Mouse (Mus musculus): ENCODE results near the gene Bbs9.

The Bbs9 gene

DNA sequence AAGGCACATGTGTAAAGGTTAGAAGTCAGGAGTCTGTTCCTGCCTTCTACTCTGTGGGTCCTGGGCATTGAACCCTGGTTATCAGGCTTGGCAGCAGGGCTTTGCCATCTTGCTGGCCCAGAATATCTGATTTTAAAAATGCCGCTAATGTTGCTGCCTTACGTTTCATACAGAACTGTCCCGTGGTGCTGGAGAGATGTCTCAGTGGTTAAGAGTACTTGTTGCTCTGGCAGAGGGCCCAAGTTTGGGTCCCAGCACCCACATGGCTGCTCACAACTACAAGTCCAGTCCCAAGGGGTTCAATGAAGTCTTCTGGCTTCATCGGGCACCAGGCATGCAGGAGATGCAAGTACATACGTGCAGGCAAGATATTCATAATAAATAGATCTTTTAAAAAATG lies 9.3 kb upstream of the Bbs9 start:
- in situ Hi-C loops (cut with MboI; ENCODE audit: low pct_unique_long_range_greater_than_20kb in 1 of 2, low sequenced_read_pairs in 2 of 2, unreplicated experiment in 1 of 2), result no loop called here

DNA sequence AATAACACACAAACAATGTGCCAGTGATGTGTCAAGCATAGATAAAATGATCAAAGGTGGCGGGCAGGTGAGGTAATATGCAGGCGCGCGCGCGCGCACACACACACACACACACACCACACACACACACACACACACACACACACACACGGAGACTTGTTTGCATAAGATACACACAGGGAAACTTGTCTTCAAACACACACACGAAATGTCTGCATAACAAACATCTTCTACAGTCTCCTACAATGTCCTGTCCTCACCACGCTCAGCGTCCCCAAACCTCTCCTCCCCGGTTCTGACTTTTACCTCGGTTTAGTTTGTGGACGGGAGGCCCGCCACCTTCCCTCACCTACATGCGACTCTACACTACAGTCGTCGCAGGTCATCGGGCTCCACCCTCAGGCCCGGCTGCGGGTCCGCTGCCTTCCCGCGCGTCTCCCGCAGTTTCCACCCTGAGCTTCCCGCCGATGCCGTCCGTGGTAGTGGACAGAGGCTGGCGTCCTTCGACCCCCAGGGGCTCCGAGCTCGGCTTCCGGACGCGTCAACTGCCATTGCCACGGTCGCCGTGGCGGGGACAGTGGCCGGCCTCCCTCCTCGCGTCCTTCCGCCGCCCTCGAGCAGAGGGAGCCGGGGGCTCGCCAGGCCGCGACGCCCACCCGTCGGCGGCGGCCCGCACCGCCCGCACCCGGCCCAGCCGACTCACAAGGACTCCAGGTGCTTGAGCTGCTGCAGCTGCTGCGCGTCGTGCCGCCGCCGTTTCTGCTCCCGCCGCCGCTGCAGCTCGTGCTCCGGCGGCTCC lies 7.9 kb upstream of the Bbs9 start:
- in situ Hi-C loops (cut with MboI; ENCODE audit: low pct_unique_long_range_greater_than_20kb in 1 of 2, low sequenced_read_pairs in 2 of 2, unreplicated experiment in 1 of 2), result no loop called here

- in situ Hi-C loops (cut with MboI; ENCODE audit: low pct_unique_long_range_greater_than_20kb in 1 of 2, low sequenced_read_pairs in 2 of 2, unreplicated experiment in 1 of 2), result no loop called here
Measured at GRCm38 (mm10) chr9:22468170-22468898, 7.2 kb upstream of the Bbs9 start.

DNA sequence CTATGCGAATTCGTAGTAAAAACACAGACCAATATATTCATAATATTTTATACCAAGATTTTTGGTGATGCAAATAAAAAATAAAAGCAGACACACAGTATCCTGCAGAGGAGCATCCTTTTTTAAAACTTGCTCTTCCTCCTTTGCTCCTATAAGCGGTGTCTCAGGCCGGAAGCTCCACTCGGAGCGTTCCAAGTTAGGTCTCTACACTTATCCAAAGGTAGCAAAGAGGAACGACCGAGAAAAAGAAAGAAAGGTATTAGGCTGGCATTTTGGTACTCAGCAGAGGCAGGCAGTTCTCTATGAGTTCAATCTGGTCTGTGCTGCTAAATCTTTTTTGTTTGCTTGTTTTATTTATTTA lies 6.6 kb upstream of the Bbs9 start:
- in situ Hi-C loops (cut with MboI; ENCODE audit: low pct_unique_long_range_greater_than_20kb in 1 of 2, low sequenced_read_pairs in 2 of 2, unreplicated experiment in 1 of 2), result no loop called here

DNA sequence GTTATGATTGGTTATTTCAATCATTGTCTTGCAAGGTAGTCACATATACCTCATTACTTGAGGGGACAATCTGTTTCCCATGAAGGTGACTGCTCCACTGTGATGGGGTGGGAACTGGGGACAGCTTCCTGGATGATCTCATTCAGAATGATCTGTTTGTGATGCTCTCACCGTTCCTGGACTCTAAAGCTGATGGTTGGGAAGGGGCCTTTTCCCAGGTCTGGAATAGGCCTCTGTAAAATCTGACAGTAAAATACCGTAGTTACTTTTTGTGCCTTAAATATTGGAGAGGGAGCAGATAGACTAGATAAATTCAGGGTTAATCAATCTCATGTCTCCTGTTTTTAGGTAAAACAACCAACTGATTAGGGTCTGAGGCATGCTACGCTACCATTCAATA lies 5.9 kb upstream of the Bbs9 start, which contains the start of gene Rp9:
Gene Rp9 (minus strand): TSS at position 101 of the 400 bp plus-strand sequence.
- in situ Hi-C loops (cut with MboI; ENCODE audit: low pct_unique_long_range_greater_than_20kb in 1 of 2, low sequenced_read_pairs in 2 of 2, unreplicated experiment in 1 of 2), result no loop called here

GRCm38 (mm10) chr9:22476265-22476664 lies 750 bp downstream of the Bbs9 start:
- in situ Hi-C loops (cut with MboI; ENCODE audit: low pct_unique_long_range_greater_than_20kb in 1 of 2, low sequenced_read_pairs in 2 of 2, unreplicated experiment in 1 of 2), result no loop called here

DNA sequence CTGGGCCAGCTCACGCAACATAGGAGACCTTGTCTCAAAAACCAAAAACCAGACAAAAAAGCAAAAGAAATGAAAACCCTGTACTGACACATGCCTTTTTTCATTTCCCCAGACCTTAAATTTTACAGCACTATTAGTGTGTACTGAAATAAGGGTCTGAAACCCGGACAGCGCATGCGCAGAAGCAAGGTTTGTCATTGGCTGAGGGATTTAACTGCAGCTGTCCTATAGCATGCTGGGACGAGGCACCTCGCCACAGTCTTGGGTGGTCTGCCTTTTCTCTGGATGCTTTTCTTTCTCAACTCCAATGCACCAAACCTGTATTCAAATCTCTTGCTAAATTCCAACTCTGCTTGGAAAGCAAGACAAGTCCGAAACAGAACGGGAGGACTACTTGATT lies 3.4 kb downstream of the Bbs9 start:
- in situ Hi-C loops (cut with MboI; ENCODE audit: low pct_unique_long_range_greater_than_20kb in 1 of 2, low sequenced_read_pairs in 2 of 2, unreplicated experiment in 1 of 2), result no loop called here

GRCm38 (mm10) chr9:22483866-22484561 lies 8.5 kb downstream of the Bbs9 start:
- in situ Hi-C loops (cut with MboI; ENCODE audit: low pct_unique_long_range_greater_than_20kb in 1 of 2, low sequenced_read_pairs in 2 of 2, unreplicated experiment in 1 of 2), result no loop called here

DNA sequence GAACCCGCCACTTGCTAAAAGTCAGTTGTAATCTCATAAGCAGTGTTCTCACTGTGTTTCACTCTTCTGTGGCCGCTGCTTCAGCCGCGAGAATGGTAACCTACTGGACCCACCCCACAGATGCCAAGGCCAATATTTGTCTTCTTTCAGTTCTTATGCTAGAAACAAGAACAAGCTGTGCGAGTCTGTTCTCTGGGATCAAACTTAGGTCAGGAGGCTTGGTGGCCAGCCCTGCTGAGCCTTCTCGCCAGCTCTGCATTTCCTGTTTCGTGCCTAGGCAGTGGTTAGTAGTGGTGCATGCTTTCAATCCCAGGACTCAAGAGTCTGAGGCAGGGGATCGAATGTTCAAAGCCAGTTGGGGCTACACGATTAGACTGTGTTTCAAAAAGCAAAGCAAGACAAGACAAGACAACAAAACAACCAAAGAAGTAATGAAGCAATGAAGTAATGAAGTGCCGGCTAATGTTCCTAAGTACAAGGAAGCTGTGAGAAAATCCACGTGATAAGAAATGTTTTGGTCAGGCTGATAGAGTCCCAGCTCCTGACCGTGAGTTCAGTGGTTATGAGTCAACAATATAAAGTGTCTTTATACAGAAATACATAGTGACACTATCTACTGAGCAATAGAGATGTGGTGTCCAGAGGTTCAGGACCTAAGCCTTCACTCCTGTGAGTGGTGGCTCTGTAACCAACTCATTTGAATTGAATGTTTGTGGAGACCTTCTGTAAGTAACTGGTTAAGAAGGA lies 9.2 kb downstream of the Bbs9 start:
- in situ Hi-C loops (cut with MboI; ENCODE audit: low pct_unique_long_range_greater_than_20kb in 1 of 2, low sequenced_read_pairs in 2 of 2, unreplicated experiment in 1 of 2), result no loop called here

- in situ Hi-C loops (cut with MboI; ENCODE audit: low pct_unique_long_range_greater_than_20kb in 1 of 2, low sequenced_read_pairs in 2 of 2, unreplicated experiment in 1 of 2), result no loop called here
Measured at GRCm38 (mm10) chr9:22486211-22486610, 10.7 kb downstream of the Bbs9 start.

- in situ Hi-C loops (cut with MboI; ENCODE audit: low pct_unique_long_range_greater_than_20kb in 1 of 2, low sequenced_read_pairs in 2 of 2, unreplicated experiment in 1 of 2), result no loop called here
Measured at GRCm38 (mm10) chr9:22488963-22489362, 13.4 kb downstream of the Bbs9 start.

DNA sequence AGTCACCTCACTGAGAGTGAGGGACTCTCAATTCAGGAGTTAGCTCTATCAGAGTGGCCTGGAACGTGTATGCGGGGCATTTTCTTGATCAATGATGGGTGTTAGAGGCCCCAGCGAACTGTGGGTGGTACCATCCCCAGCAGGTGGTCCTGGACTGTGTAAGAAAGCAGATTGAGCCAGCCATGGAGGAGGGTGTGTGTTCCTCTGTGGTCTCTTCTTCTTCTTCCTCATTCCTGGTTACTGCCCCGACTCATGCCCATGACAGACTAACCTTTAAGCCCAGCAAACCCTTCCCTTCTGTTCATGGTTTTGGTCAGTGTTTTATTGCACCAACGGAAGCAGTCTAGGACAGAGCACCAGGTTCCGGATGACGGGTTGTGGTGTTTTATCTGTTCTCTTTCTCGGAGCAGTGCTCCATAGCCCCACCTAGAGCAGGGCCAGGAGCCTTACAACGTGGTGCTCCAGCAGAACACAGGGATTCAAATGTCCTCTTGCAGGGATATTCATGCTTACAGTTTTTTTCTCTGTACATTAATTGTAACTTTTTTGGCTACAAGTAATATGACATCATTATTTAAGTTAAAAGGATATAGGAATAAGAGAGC lies 18.8 kb downstream of the Bbs9 start:
- in situ Hi-C loops (cut with MboI; ENCODE audit: low pct_unique_long_range_greater_than_20kb in 1 of 2, low sequenced_read_pairs in 2 of 2, unreplicated experiment in 1 of 2), result no loop called here

GRCm38 (mm10) chr9:22495133-22495532 lies 19.6 kb downstream of the Bbs9 start:
- in situ Hi-C loops (cut with MboI; ENCODE audit: low pct_unique_long_range_greater_than_20kb in 1 of 2, low sequenced_read_pairs in 2 of 2, unreplicated experiment in 1 of 2), result no loop called here

- in situ Hi-C loops (cut with MboI; ENCODE audit: low pct_unique_long_range_greater_than_20kb in 1 of 2, low sequenced_read_pairs in 2 of 2, unreplicated experiment in 1 of 2), result no loop called here
Measured at GRCm38 (mm10) chr9:22497021-22497767, 21.7 kb downstream of the Bbs9 start.

- in situ Hi-C loops (cut with MboI; ENCODE audit: low pct_unique_long_range_greater_than_20kb in 1 of 2, low sequenced_read_pairs in 2 of 2, unreplicated experiment in 1 of 2), result no loop called here
Measured at GRCm38 (mm10) chr9:22502972-22503371, 27.5 kb downstream of the Bbs9 start.

DNA sequence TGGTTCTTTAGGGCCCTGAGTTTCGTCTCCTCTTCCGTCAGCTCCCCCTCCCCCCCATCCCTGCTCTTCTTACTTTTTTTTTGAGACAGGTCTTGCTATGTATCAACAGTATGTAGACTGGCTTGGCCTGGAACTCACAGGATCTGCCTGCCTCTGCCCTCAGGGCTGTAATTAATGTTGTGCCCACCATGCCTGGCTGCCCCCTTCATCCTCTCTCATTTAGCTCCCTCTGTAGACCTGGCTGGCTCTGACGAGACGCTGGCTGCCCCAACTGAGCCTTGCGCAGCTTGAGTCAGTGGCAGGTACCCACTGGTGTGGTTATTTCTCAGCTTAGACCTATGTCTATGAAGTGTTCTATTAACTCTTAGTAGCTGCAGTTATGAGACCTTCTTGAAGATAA lies 28.1 kb downstream of the Bbs9 start:
- in situ Hi-C loops (cut with MboI; ENCODE audit: low pct_unique_long_range_greater_than_20kb in 1 of 2, low sequenced_read_pairs in 2 of 2, unreplicated experiment in 1 of 2), result no loop called here

GRCm38 (mm10) chr9:22505574-22505973 lies 30.1 kb downstream of the Bbs9 start:
- in situ Hi-C loops (cut with MboI; ENCODE audit: low pct_unique_long_range_greater_than_20kb in 1 of 2, low sequenced_read_pairs in 2 of 2, unreplicated experiment in 1 of 2), result no loop called here

DNA sequence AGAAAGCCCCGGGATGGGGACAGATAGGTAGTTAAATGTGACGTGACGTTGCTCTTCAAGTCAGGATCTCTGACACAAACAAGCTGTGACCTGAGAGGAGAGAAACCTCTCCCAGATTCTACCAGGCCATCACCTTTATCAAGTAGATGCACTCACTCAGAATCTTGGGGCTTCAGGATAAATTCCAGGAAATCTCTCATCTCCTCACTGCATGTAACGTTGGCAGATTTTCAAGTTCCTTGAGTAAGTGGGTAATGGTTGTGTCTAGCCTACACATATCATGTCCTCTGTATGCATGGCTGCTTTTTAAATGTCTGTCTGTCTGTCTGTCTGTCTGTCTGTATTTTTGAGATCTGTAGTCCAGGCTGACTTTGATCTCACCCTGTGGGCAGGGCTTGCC lies 39.6 kb downstream of the Bbs9 start:
- in situ Hi-C loops (cut with MboI; ENCODE audit: low pct_unique_long_range_greater_than_20kb in 1 of 2, low sequenced_read_pairs in 2 of 2, unreplicated experiment in 1 of 2), result no loop called here
